Mouse (Mus musculus) retina, postnatal 1 day (tissue): ENCODE data around the gene Stim1.
"Not testable (repeated sequence)": the region's sequence is repeated elsewhere in the genome, so short reads cannot be mapped to it uniquely, and the experiment has no call there.

Experiments used
- DNase-seq: peaks from one replicate; pipeline ENCODE4 v3.0.0-alpha.2; 2012

Gene Stim1

DNA sequence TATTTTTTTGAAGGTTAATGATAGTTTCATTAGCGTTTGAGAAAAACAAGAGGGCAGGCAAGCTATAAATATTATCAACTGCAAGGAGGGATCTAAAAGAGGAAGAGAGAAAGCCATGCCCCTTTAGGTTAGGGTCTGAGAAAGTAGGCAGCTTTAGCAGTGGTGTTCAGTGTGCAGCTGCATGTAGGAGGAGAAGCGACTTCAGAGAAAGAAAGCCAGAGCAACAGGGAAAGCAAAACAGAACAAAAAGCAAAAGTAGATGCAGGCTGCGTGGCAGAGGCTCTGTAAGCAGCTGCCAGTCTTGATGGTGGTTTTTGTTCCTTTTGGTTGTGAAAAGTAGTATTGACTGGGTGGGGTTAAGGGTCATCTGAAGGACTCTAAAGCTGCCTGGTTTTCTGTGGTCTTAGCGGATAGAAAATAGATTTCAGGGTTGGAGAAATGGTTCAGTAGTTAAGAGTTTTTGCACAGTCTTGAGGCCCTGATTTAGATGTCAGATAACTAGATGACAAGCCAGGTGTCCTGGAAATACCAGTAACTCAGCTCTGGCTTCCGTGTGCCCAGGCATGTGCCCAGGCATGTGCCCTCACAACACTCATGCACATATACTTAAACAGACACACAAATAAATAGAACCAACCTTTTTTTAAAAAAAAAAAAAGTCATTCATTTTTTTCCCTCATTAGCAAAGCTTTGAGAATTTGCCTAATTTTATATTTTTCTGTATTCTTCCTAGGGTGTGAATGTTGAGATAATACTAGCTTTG is 191.2 kb downstream of the Stim1 start:
- DNase-seq, result no peak

GRCm38 (mm10) chr7:102467566-102467965 is 200.0 kb downstream of the Stim1 start:
- no peak for DNase-seq

DNA sequence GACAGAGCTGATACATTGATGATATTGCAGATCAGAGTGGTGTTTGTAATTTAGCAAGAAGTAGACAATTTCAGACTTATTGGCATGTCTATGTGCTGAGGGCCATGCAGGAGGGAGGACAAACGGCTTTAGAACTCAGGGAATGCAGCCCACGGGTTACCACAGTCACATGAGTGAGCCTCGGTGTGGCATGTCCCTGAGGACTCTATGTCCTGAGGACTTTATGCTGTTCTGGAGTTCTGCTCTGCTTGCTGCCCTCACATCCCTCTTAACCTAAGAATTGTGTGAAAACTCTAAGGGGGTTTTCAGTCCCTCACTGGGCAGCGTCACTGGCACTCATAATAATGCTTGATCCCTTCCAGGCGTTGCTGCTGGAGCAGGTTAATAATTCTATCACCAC is 205.1 kb downstream of the Stim1 start:
- no peak for DNase-seq

- DNase-seq, result no peak
These were observed 209.0 kb downstream of the Stim1 start for GRCm38 (mm10) chr7:102476601-102477000.

DNA sequence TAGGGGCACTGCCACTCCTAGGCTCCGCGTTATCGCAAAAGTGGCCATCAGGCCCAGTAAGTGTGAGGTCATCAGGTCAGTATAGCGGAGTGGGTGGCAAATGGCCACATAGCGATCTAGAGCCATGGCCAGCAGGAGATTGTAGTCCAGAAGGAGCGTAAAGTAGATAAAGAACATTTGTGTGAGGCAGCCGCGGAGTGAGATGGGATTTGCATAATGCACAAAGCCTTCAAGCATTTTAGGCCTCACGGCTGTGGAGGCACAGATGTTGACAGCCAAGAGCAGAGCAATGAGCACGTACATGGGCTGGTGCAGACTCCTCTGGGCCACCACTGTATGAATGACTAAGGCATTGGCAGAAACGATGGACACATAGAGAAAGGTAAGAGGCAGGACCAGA is 209.8 kb downstream of the Stim1 start:
- peak; percentile 23 for DNase-seq

DNA sequence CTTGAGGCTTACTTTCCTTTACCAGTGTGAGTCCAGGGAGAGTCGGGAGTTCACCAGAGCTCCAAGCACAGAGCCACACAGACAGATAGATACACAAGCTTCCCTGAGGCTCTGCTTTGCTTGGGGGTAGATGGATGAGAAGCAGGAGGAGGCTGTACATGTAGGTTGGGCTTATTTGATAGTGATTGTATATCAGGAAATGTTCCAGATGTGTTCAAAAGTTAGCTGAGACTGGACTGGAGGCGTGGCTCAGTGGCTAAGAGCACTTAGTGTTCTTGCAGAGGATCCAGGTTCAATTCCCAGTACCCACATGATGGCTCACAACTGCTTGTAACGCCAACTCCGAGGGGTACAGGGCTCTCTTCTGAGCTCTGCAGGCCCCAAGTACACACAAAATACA is 210.8 kb downstream of the Stim1 start:
- no peak for DNase-seq

- DNase-seq, result no peak
These were observed 211.3 kb downstream of the Stim1 start for GRCm38 (mm10) chr7:102478926-102479325.

GRCm38 (mm10) chr7:102479368-102480078 is 211.9 kb downstream of the Stim1 start:
- DNase-seq, result no peak

DNA sequence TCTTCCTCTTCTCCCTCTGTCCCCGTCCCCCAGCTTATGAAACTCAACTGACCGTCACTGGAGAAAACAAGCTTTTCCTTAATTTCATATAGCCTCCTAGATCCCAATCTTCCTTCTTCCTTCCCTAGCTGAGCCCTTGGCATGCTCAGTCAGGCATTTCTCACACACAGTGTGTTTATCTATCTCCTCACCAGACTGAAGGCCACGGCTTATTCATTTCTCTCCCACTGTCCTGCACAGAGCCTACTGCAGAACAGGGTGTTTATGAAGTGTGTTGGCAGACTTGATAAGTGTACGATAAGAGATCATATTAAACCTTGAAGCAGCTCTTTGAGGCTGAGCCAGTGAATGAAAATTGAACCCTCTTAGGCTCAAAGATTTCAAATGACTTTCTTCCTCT is 213.2 kb downstream of the Stim1 start:
- DNase-seq, result no peak

- no peak for DNase-seq
These were observed 214.0 kb downstream of the Stim1 start, which contains the start of gene Olfr543 for GRCm38 (mm10) chr7:102481579-102481978. Gene Olfr543 (minus strand): TSS chr7:102481679.

- DNase-seq, result no peak
These were observed 216.1 kb downstream of the Stim1 start for GRCm38 (mm10) chr7:102483665-102484064.

DNA sequence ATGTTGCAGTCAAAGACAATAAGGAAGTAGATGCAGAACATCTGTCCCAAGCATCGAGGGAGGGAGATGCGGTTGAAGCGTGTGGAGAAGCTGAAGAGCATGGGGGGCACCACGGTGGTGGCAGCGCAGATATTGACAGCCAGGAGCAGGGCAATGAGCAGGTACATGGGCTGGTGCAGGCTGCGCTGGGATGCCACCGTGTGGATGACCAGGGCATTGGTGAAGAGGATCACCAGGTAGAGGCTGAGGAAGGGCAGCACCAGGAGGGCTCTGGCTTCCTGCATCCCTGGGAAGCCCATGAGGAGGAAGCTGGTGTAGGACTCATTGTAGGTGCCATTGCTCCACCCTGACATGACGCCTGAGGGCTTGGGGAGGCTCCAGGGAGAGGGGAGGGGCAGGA is 217.2 kb downstream of the Stim1 start:
- DNase-seq, result not testable (repeated sequence)

DNA sequence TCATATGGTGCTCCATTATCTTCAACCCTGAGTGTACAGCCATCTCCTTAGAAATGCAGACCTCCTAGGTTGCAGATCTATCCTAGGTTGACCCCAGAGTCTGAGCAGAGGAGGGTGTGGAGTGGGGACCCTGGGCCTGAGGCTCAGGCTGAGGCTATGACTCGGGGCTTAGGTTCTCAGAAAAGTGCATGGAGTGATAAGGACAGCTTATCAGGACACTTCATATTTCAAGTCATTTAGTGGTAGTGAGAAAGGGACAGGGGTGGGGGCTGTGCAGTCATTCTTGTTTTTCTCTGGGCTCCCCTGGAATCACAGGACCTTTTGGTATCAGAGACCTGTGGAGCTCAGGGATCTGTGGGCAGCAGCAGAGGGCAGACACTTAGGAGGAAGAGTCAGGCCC is 218.5 kb downstream of the Stim1 start:
- no peak for DNase-seq
